Mouse (Mus musculus) kidney, postnatal 4 days (tissue): Measurements from ENCODE around the gene Gpr137.
"Not testable (repeated sequence)": the region's sequence is repeated elsewhere in the genome, so short reads cannot be mapped to it uniquely, and the experiment has no call there.

Source experiments
- DNase-seq, 2 experiments: peaks; one replicate each; pipeline ENCODE4 v3.0.0; 2021; ENCODE audit warnings: mixed read lengths in 2 of 2

Gene Gpr137

DNA sequence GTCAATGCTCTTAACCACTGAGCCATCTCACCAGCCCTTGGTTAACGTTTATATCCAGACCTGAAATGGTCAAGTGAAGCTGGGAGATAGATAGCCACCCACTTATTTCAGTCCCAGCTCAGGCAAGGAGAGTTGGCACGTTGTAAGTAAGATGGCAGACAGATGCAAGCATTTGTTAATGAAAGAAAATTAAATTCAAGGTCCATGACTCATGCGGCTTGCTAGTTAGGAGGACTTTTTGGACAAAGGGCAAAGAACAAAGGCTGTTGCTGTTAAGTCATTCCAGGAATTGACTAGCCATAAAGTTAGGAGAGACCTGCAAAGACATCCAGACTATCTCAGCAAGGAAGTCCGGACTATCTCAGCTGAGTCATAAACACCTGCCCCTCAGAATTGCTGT, 42.6 kb downstream of the Gpr137 start:
- no peak for DNase-seq

DNA sequence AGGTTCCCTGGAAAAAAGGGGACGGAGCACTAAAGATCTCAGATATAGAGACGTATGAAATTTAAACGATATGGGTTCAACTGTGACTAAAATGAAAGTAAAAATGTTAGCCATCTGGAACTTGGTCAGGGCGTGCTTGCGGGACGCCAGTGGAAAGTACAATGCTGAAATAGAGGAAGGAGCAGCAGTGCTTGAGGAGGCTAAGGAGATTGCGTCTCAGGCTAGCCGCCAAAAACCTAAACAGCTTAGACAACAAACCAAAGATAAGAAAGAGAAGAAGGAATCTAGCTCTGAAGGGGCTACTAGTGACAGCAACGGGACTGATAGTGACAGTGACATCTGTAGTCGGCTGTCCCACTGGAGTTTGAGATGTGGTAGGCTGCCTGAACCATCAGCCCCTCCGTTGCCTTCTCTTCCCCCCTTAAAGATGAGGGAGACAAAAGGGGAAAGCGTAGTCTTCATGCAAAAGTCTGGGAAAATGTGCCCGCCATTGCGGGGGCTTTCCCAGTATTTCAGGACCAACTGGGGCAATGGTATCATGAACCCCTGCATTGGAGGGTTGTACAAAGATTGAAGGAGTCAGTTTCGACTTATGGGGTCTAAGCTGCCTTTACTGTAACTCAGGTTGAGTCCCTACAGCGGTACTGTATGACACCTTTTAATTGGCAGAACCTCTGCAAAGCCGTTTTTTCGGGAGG, 46.5 kb downstream of the Gpr137 start:
- not testable (repeated sequence) for DNase-seq

DNA sequence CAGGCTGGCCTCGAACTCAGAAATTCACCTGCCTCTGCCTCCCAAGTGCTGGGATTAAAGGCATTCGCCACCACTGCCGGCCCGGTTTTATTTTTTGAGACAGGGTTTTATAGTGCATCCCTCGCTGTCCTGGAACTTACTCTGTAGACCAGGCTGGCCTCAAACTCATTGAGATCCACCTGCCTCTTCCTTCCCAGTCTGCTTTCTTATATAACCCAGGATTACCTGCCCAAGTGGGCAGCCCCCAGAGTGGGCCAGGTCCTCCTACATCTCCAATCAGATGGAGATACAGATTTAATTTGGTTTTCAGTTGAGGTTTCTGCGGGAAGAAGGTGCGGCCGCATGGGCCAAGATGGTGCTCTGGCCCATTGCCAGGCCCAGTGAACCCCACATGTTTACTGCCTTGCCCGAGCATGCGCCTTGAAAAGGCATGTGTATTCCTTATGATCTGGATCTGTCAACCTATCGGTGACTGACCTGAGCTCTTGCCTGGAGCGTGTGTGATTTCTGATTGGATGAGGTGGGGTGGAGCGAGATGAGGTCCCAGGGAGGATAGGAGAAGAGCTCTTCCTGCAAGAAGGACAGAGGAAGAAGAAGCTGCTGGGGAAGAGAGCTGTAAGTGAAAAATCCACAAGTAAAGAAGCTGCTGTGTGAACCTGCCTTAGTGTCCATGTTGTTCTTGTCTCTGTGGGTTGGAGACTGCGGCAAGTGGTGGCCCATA, 48.4 kb downstream of the Gpr137 start:
- DNase-seq: no peak

DNA sequence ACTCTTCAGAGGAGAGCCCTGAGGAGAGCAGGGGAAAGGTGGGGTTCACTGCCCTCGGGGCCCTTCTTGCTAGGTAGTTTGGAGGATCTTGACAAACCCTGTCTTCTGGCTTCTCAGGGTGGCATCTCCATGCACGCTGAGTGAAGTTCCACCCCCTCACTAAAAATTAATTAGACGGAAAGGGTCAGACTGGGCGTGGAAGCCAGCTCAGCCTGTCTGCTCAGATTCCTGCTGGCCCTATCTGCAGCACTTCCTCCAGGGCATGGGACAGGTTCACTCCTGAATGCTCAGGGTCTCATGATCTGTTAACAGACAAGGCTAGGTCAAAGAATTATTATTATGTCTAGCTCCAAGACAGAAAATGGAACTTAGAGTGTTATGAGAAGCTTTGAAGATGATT, 49.8 kb downstream of the Gpr137 start:
- DNase-seq: peak in 1 of 2 experiments; percentile 30
